Mouse (Mus musculus) cortical plate, adult 2 months (tissue): ENCODE measurements around the gene Yipf1.

Experiments used
- CTCF ChIP-seq: fragments of 200-500 bp; IDR thresholded peaks from 2 replicates; pipeline ENCODE4 v1.5.1; 2011; ENCODE audit warnings: mild to moderate bottlenecking, control low read depth, low read length; ENCODE audit not compliant: insufficient read depth; ENCODE audit errors: extremely low read depth
- POLR2A ChIP-seq: fragments of 200-500 bp; IDR thresholded peaks from 2 replicates; pipeline ENCODE4 v1.6.1; 2011; ENCODE audit warnings: mild to moderate bottlenecking, low read length, control low read depth; ENCODE audit not compliant: insufficient read depth; ENCODE audit errors: extremely low read depth

DNA sequence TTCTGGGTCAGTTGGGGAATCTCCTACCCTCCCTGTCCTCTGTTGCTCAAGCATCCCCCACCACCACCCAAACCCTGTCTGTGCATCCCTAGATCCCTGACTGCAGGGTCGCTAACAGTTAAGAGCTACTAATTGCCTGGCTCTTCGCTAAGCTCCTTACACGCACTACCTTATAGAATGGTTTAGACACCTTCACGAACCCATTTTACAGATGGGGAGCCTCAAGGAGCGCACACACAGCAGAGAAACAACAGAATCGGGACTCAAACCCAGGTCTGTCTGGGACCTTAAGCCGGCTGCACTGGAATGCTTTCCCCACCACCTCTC is 279 bp downstream of the Yipf1 start:
- TF ChIP-seq CTCF (no peak), POLR2A (no peak)
